Mouse (Mus musculus) T-helper 2 cell (primary cell): Measurements from ENCODE around the gene Ppm1f.

Experiments used
- in situ Hi-C: fragments of 300-600 bp; cut with MboI, MseI; formaldehyde crosslinking; loops from one replicate; pipeline ENCODE4 v1.15.1; 2025; ENCODE audit warnings: high pct_unique_total_duplicates

Gene Ppm1f

DNA sequence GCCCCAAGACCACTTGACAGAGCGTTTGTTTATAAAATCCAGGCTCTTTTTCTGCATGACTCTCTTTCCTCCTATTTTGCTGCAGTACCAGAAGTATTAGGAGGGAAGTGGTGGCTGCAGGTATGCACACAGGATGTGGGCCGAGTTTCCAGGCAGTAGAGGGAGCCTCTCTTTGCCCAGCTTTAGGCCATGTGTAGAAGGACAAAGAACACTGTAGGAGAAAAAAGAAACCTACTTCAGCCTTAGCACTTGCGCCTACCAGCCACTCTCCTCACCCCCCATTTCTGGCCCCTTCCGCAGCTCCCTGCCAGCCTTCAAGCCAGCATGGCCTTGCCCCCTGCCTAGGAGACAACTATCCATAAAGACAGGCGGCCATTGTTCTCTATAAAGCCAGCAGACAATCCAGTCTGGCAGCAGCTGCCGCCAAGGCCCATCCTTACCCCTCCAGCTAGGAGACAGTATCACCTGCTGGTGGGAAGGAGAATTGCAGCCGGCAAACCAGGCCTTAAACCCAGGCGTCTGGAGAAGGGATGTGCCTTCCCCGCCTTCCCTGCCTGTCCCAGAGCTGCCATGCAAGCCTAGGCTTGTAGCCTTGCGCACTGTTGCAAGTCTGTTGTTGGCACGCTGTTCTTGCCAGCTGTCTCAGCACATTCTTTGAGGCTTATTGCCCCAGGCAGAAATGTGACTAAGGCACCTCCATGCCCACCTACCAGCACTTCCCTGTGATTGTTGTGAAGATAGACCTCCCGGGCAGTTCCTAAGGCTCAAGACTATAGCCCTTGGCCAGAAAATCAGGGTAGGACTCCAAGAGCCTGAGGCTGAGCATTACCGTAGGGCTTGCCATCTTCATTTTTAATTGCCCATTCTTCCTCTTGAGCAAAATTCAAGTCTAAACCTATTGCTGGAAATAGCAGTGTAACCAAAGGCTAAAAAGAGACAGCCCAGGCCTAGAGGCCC is 15.7 kb downstream of the Ppm1f start:
- in situ Hi-C loops, result no loop called here

DNA sequence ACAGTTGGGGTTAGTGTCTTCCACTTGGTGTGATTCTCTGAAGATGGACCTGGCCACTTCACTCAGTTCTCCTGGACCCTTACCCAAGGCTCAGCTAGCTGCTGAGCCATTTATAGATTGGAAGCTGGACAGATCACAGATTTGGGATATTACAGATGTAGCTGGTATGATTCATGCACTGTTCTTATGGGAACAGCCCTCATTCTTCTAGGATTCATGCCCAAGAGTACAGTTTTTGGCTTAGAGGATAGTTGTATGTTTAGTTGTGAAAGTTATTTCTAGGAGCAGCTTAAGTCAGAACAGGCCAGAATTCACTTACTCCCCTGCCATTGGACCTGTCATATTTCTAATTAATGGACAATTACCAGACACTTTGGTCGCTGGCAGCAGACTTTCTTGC is 17.2 kb downstream of the Ppm1f start:
- in situ Hi-C loops, result no loop called here

DNA sequence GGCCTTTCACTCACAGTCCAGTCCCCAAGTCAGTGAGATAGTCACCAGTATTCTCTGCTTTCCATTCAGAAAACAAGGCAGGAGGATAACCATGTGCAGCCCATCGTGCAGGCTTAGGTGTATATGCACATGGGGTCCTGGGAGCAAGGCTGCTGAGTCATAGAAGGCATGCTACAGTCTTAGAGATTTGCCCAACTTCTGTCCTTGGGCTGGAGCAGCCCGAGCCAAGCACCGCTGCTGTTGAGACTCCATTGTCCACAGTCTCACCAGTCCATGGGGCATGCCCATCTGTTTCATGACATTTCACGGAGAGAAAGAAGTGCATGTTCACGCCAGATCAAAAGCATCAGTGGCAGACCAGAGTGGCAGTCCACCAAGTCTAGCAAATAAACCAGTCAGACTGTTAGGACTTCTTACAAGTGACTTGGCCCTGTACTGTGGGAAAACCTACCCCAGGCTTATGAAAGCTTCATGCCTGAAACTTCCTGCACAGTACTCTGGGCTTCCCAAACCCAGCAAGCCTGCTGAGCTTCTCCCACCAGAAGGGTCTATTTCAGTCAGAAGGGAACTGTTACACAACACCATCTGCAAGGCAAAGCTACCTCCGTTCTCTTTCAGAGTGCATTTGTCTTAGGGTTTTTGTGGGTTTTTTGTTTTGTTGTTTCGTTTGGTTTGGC is 22.3 kb downstream of the Ppm1f start:
- in situ Hi-C loops, result no loop called here

DNA sequence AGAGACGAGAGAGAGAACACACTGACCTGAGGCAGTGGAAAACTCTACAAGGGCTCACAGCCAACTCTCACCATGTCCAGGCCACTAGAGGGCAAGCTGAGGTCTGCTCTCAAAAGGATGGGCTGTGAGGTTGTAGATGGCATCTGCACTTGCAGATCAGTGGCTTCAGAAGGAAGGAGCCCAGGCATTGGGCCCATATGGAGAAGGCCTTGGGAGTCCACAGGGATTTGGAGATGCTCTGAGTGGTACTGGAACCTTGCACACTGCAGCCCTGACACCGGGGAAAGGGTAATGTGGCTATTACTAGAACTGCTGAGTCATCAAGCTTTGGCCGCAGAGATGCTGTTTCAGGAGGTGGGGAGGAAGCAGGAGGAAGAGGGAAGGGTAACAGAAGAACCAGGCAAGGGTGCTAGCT is 24.8 kb downstream of the Ppm1f start:
- in situ Hi-C loops, result loop anchor here (10.0 kb wide), 1 partner anchor 236 kb away; no protein-coding TSS in a partner anchor

DNA sequence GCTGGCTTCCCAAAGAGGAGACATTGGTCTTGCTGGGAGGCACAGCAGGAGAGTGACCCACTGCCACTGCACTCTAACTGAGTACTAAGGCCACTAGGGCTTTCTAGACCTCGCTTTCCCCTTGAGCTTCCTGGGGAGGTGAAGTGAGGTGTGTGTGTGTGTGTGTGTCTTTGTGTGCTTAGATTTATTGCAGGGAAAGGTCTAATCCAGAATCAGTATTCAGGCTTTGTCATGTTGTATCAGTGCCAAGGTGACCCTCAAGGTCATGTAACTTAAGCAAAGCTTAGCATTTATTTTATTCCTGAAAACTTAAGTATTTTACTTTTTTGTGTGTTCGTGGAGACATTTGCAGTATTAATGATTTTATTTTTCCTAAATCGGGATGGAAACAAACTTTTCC is 28.2 kb downstream of the Ppm1f start:
- in situ Hi-C loops, result loop anchor here (10.0 kb wide), 1 partner anchor 240 kb away; no protein-coding TSS in a partner anchor

DNA sequence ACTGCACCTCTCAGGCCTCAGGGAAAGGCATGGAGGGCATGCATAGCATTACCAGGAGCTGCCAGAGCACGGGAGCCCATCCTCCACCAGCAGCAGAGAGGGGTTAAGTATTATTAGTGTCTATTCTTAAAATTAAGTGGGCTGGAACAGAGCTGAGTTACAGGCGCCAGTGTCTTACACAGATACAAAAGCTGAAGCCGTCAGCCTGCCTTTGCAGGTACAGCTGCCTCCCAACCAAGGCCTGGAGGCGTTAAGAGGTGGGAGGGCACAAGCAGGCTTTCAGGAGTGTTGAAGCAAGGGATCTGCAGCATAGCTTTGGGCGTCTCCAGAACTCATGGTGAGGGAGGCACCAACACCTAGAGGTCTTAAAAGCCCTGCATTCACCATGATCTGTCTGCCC is 30.3 kb downstream of the Ppm1f start:
- in situ Hi-C loops, result loop anchor here (10.0 kb wide), 1 partner anchor 242 kb away; no protein-coding TSS in a partner anchor

DNA sequence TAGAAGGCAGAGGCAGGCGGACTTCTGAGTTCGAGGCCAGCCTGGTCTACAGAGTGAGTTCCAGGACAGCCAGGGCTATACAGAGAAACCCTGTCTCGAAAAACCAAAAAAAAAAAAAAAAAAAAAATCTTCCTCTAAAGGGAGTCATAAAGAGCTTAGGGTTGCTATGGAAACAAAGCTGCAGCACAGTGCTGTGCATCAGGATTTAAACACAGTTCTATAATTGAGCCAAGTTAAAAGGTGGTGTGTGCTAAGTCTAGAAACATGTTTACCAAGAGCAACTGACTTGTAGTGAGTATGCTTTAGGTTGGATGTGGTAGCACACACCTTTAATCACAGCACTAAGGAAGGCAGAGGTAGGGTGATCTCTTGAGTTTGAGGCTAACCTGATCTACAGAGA is 32.6 kb downstream of the Ppm1f start:
- in situ Hi-C loops, result loop anchor here (10.0 kb wide), 1 partner anchor 244 kb away; no protein-coding TSS in a partner anchor

DNA sequence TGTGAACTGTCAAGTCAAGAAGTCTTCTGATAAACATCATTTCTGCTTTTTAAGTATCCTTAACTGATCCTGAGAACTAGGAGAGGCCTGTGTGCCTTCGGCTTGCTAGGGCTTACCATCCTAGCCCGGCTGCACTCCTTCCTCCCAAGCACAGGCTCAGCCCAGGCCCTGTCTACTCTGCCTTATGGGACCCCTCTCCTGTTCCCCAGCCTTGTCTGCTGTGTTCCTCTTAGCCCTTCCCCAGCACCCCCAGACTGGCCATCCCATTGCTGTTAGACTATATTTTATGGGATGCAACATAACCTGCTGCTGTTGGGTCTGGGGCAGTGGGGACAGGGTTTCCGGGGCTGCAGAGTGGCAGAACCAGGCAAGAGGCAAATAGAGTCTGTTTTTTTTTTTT is 34.1 kb downstream of the Ppm1f start:
- in situ Hi-C loops, result no loop called here

DNA sequence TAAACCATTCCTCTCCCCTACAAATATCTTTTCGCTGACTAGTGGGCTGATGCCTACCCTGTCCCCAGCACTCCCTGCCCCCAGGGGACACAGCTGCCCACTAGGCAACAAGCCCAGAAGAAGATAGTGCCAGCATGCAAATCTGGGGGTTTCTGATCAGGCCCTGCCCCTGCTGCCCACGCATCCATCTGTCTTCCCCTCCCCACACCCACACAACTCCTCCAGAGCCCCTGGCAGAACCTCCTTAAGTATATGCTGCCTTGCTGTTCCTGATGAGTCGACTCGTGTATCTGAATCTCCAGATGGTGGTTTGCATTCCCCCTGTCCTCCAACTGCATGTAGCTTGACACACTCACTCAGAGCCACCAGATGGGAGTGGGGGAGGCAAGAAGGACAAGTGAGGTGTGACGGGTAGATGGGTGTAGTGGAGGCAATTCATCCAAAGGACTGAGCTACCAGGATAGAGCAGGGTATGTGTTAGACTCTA is 34.6 kb downstream of the Ppm1f start:
- in situ Hi-C loops, result no loop called here

DNA sequence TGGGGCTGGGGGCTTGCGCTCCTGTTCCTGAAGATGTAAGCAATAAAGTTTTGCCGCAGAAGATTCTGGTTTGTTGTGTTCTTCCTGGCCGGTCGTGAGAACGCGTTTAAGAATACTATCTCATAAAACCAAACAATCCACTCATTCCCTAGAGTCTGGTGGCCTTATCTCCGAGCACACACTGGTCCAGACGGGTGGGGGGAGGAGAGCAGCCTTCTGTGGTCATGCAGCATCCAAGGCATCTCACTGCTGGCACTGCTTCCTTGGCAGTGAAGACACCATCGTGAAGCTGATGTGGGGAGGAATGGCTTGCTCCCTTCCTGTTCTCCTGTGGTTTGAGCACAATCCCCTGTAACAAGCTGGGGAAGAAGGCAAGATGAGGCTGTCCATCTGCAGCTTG is 43.3 kb downstream of the Ppm1f start:
- in situ Hi-C loops, result no loop called here

DNA sequence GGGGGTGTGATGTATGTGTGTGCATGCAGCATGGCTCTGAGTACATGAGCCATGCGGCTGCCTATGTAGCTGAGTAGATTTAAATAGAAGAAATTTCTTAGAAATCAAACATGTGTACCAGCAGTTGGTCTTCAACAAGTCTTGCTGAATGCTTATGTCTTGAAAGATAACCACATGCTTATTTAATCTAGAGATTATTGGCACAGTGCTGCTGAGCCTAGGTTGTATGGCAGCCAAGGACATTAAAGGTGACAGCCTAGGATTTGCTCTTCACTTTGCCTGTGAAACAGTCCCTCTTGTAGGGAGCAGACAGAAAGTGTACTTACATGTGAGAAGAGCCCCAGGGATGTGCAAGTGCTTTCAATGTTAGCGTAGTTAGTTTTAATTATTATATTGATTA is 44.8 kb downstream of the Ppm1f start:
- in situ Hi-C loops, result no loop called here

DNA sequence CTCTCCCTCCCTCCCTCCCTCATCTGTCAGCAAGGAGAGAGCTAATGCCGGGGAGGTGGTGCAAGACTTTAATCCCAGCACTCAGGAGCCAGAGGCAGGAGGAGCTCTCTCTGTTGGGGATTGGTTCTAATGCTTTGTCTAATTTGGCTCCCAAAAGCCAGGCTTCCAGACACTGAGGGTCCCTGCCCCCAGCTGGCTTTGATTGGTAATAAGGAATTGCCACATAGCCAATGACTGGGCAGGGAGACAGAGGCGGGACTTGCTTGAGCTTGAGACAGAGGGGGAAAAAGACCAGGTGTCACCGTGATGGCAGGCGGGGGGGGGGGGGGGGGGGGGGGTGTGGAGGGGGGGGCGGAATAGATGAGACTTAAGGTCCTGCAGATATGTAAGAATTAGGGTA is 62.3 kb downstream of the Ppm1f start:
- in situ Hi-C loops, result no loop called here

DNA sequence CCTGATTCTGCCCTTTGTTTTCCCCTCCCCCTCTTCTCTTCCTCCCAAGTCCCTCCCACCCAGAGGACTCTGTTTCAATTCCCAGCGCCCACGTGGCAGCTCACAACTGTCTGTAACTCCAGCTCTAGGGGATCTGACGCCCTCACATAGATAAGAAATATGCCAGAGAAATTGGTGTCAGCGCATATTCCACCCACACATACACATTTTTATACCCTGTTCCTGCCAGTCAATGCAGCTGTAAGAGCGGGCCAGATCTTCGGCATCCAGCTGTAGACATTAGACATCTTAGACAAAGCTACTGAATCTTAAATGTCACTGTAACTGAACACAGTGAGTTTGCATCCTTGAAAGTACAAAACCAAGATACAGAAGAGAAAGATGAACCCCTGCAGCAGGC is 63.6 kb downstream of the Ppm1f start:
- in situ Hi-C loops, result no loop called here

DNA sequence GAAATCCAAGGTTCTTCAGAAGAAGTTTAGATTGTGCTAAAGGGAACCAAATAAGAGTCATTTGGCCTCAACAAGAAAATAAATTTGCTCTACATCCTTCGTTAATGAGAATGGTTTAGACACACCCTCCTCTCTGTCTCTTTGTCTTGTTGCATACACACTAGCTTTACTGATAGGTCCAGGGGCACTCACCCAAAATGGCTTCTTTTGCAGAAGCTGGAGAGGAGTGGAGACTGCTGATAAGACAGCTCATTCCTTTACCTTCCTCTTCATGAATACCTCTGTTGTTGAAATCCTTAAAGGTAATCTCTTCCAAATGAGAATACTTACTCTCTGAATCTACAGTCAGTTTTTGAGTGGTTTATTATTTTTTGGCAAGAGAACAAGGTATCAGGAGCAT is 68.9 kb downstream of the Ppm1f start:
- in situ Hi-C loops, result no loop called here

DNA sequence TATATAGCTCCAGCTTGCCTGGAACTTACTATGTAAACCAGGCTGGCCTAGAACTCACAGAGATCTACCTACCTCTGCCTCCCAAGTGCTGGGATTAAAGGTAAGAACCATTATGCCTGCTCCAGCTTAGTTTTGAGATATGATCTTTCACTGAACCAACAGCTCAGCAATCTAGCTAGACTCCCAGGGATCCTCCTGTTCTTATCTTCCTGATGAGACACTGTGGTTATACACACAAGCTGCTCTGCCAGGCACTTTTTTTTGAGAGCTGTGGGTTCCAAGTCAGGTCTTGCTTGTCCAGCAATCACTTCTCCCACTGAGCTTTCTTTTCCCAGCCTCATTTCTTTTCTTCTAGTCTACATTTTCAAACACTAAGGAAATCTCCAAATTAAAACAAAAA is 70.0 kb downstream of the Ppm1f start:
- in situ Hi-C loops, result no loop called here
